Mouse (Mus musculus) kidney, adult 18-20 months (tissue): ENCODE measurements around the gene Anapc16.

Source experiments
- DNase-seq: peaks from one replicate; pipeline ENCODE4 v3.0.0; 2021

Gene Anapc16

GRCm38 (mm10) chr10:59947296-59948073 lies 55.5 kb downstream of the Anapc16 start:
- DNase-seq = no peak

GRCm38 (mm10) chr10:59946362-59946761 lies 56.6 kb downstream of the Anapc16 start:
- DNase-seq = no peak

GRCm38 (mm10) chr10:59945416-59945815 lies 57.5 kb downstream of the Anapc16 start:
- DNase-seq = no peak

- peak; percentile 79 for DNase-seq
Observed at GRCm38 (mm10) chr10:59943421-59943989, 59.4 kb downstream of the Anapc16 start.

- DNase-seq = peak; percentile 75
Observed at GRCm38 (mm10) chr10:59942847-59943420, 60.0 kb downstream of the Anapc16 start.

- DNase-seq = no peak
Observed at GRCm38 (mm10) chr10:59942281-59942846, 60.6 kb downstream of the Anapc16 start.

GRCm38 (mm10) chr10:59939081-59939480 lies 63.9 kb downstream of the Anapc16 start:
- DNase-seq = no peak

- no peak for DNase-seq
Observed at GRCm38 (mm10) chr10:59938662-59939061, 64.3 kb downstream of the Anapc16 start.
